Mouse (Mus musculus) lung, adult 2 months (tissue): ENCODE results near the gene Pdcd5.

Source experiments
- CTCF ChIP-seq: fragments of 200-500 bp; IDR thresholded peaks from 2 replicates; pipeline ENCODE4 v1.5.1; 2011; ENCODE audit warnings: mild to moderate bottlenecking, low read length, control low read depth; ENCODE audit not compliant: insufficient read depth
- POLR2A ChIP-seq: fragments of 200-500 bp; IDR thresholded peaks from 2 replicates; pipeline ENCODE4 v1.6.1; 2011; ENCODE audit warnings: low read depth, mild to moderate bottlenecking, control low read depth, low read length, borderline replicate concordance; ENCODE audit errors: extremely low read depth

- no peak for TF ChIP-seq POLR2A
- peak; percentile 77 for TF ChIP-seq CTCF
These were observed 18.8 kb downstream of the Pdcd5 start for GRCm38 (mm10) chr7:35628496-35628895.
